Mouse (Mus musculus): ENCODE results near the gene A030005L19Rik. TPM values are rescaled to one million over a fixed set of nuclear protein-coding genes. Genes with fewer than 3 reads are reported as not detected.
"Not testable (repeated sequence)": the region's sequence is repeated elsewhere in the genome, so short reads cannot be mapped to it uniquely, and the experiment has no call there.

A030005L19Rik gene
- polyA plus RNA-seq, 1 experiment from 2014 or later = not detected

GRCm38 (mm10) chr1:82924650-82925049 lies 11.5 kb downstream of the A030005L19Rik start, which contains the start of gene A030014E15Rik:
A030014E15Rik (plus strand) TSS chr1:82924917.
- DNase-seq (ENCODE audit: low spot score) = no peak
- H3K9ac ChIP-seq (ENCODE audit: low read depth, low read length) = no peak within 1 kb of the TSS

DNA sequence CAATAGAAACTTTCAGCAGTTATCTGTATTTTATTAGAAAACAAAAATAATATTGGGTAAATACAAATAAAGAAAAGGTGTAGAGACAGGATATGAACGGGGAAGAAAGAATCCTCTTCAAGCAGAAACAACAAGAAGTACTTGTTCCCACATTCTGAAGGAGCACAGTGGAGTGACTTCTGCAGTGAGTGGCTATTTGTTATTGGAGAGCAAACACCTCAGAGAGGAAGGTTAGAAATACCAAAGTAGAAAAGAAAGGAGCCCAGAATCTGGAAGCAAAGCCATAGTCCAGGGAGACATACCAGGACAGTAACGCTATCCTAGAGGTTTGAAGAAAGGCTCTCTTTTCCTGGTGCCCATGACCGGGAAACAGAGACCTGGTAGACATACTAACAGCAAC lies 17.4 kb downstream of the A030005L19Rik start:
- WGBS = 78% methylated on average over 2 of the region's 3 CpGs
- H3K36me3 ChIP-seq (ENCODE audit: control insufficient read depth, insufficient read depth, low read length); H3K4me3 ChIP-seq (ENCODE audit: low read depth, low read length); ATAC-seq (replicated peaks; ENCODE audit: low FRiP score); H3K9ac ChIP-seq (ENCODE audit: low read depth, low read length); DNase-seq (ENCODE audit: low spot score); H3K27me3 ChIP-seq (replicated peaks; ENCODE audit: control insufficient read depth, insufficient read depth, low read length); H3K9me3 ChIP-seq (ENCODE audit: control insufficient read depth, low read length); H3K4me2 ChIP-seq; H3K4me1 ChIP-seq (replicated peaks; ENCODE audit: control insufficient read depth, insufficient read depth, low read length); H3K27ac ChIP-seq (ENCODE audit: low read depth, low read length): not testable (repeated sequence)

More at GRCm38 (mm10) chr1:82924650-82925049, 11.5 kb downstream of the A030005L19Rik start, which contains the start of gene A030014E15Rik:
- H3K27ac ChIP-seq (ENCODE audit: low read depth, low read length) = no peak within 1 kb of the TSS
- no peaks in the 10 kb centered on the region for H3K36me3 ChIP-seq (ENCODE audit: control insufficient read depth, insufficient read depth, low read length)
- no peaks in the 10 kb centered on the region; the same call in 1 of the 2 replicates for H3K27me3 ChIP-seq (replicated peaks; ENCODE audit: control insufficient read depth, insufficient read depth, low read length)
- WGBS = 84% methylated on average over 6 of the region's 6 CpGs
- no peaks in the 10 kb centered on the region for H3K9me3 ChIP-seq (ENCODE audit: control insufficient read depth, low read length)
- H3K4me3 ChIP-seq (ENCODE audit: low read depth, low read length) = no peak within 1 kb of the TSS
- no peak within 1 kb of the TSS for H3K4me2 ChIP-seq
- no peaks in the 10 kb centered on the region for H3K4me1 ChIP-seq (replicated peaks; ENCODE audit: control insufficient read depth, insufficient read depth, low read length)
- ATAC-seq (replicated peaks; ENCODE audit: low FRiP score) = no peak

GRCm38 (mm10) chr1:82931326-82931725 lies 18.2 kb downstream of the A030005L19Rik start, which contains the start of gene Gm6217:
Gm6217 (minus strand) TSS chr1:82931399.
- ATAC-seq (replicated peaks; ENCODE audit: low FRiP score); H3K27ac ChIP-seq (ENCODE audit: low read depth, low read length); H3K4me1 ChIP-seq (replicated peaks; ENCODE audit: control insufficient read depth, insufficient read depth, low read length); DNase-seq (ENCODE audit: low spot score); H3K36me3 ChIP-seq (ENCODE audit: control insufficient read depth, insufficient read depth, low read length); H3K4me2 ChIP-seq; H3K4me3 ChIP-seq (ENCODE audit: low read depth, low read length); H3K27me3 ChIP-seq (replicated peaks; ENCODE audit: control insufficient read depth, insufficient read depth, low read length); H3K9ac ChIP-seq (ENCODE audit: low read depth, low read length); H3K9me3 ChIP-seq (ENCODE audit: control insufficient read depth, low read length): not testable (repeated sequence)
- WGBS = no CpG with 5 or more reads among the region's 6 CpGs

DNA sequence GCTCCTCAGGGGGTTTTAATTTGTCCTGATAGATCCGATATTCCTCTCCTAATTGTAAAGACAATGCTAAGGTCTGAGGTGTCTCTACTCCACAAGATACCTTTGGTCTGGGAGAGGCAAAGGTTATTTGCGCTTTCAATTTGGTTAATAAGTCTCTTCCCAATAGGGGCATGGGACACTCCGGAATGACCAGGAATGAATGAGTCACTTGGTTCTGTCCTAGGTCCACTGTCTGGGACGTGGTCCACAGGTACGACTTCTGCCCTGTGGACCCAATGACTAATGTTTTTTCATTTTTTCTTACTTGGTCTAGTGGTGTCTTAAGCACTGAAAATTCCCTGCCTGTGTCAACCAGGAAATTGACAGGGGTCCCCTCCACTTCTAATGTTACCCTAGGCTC lies 25.5 kb downstream of the A030005L19Rik start:
- no peak overlapping the region for H3K4me2 ChIP-seq
- no peak for DNase-seq (ENCODE audit: low spot score)

GRCm38 (mm10) chr1:82942505-82942904 lies 29.4 kb downstream of the A030005L19Rik start:
- ATAC-seq (replicated peaks; ENCODE audit: low FRiP score); DNase-seq (ENCODE audit: low spot score): not testable (repeated sequence)
- 78% methylated on average over 1 of the region's 2 CpGs for WGBS

More for the DNA sequence above, 25.5 kb downstream of the A030005L19Rik start:
- no peaks in the 10 kb centered on the region for H3K36me3 ChIP-seq (ENCODE audit: control insufficient read depth, insufficient read depth, low read length)
- H3K27me3 ChIP-seq (replicated peaks; ENCODE audit: control insufficient read depth, insufficient read depth, low read length) = no peaks in the 10 kb centered on the region
- no peaks in the 10 kb centered on the region for H3K4me1 ChIP-seq (replicated peaks; ENCODE audit: control insufficient read depth, insufficient read depth, low read length)
- 88% methylated on average over 5 of the region's 5 CpGs for WGBS
- no peak overlapping the region for H3K27ac ChIP-seq (ENCODE audit: low read depth, low read length)
- no peak overlapping the region for H3K4me3 ChIP-seq (ENCODE audit: low read depth, low read length)
- peaks cover 5% of the 10 kb centered on the region; the same call in 1 of the 2 replicates for H3K9me3 ChIP-seq (ENCODE audit: control insufficient read depth, low read length)
- no peak for ATAC-seq (replicated peaks; ENCODE audit: low FRiP score)
- no peak overlapping the region for H3K9ac ChIP-seq (ENCODE audit: low read depth, low read length)

DNA sequence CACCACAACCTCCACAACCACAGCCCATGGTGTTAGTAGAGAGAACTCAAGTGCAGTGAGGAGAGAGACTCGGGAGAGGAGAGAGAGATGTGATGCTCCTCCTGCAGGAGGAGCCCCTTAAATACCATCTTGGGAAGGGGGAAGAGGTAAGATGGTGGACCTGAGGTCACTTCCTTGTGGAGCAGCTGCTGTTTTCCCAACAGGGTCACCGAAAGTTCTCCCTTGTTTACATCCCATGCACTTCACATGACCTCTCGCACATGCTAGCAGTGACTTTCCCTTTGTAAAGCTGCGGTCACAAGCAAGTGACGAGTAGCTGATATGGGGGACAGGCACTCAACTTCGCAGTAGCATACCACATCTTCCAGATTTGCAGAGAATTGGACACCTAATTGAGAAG lies 30.2 kb downstream of the A030005L19Rik start, which contains the start of gene A030003K21Rik:
Gene A030003K21Rik, minus strand, starts transcription at position 94 of the 400 bp plus-strand sequence.
- H3K27me3 ChIP-seq (replicated peaks; ENCODE audit: control insufficient read depth, insufficient read depth, low read length); DNase-seq (ENCODE audit: low spot score): not testable (repeated sequence)
- WGBS = no CpG with 5 or more reads among the region's 6 CpGs

More at GRCm38 (mm10) chr1:82942505-82942904, 29.4 kb downstream of the A030005L19Rik start:
- H3K9ac ChIP-seq (ENCODE audit: low read depth, low read length); H3K27me3 ChIP-seq (replicated peaks; ENCODE audit: control insufficient read depth, insufficient read depth, low read length); H3K36me3 ChIP-seq (ENCODE audit: control insufficient read depth, insufficient read depth, low read length); H3K4me1 ChIP-seq (replicated peaks; ENCODE audit: control insufficient read depth, insufficient read depth, low read length); H3K27ac ChIP-seq (ENCODE audit: low read depth, low read length); H3K4me3 ChIP-seq (ENCODE audit: low read depth, low read length); H3K4me2 ChIP-seq; H3K9me3 ChIP-seq (ENCODE audit: control insufficient read depth, low read length): not testable (repeated sequence)

GRCm38 (mm10) chr1:82946029-82946428 lies 32.9 kb downstream of the A030005L19Rik start:
- not testable (repeated sequence) for H3K4me3 ChIP-seq (ENCODE audit: low read depth, low read length); DNase-seq (ENCODE audit: low spot score); H3K27me3 ChIP-seq (replicated peaks; ENCODE audit: control insufficient read depth, insufficient read depth, low read length); H3K9ac ChIP-seq (ENCODE audit: low read depth, low read length); H3K4me2 ChIP-seq; ATAC-seq (replicated peaks; ENCODE audit: low FRiP score); H3K36me3 ChIP-seq (ENCODE audit: control insufficient read depth, insufficient read depth, low read length); H3K9me3 ChIP-seq (ENCODE audit: control insufficient read depth, low read length); H3K27ac ChIP-seq (ENCODE audit: low read depth, low read length); H3K4me1 ChIP-seq (replicated peaks; ENCODE audit: control insufficient read depth, insufficient read depth, low read length)
- 91% methylated on average over 2 of the region's 2 CpGs for WGBS

More for the DNA sequence above, 30.2 kb downstream of the A030005L19Rik start, which contains the start of gene A030003K21Rik:
- not testable (repeated sequence) for H3K4me2 ChIP-seq; H3K4me1 ChIP-seq (replicated peaks; ENCODE audit: control insufficient read depth, insufficient read depth, low read length); H3K9me3 ChIP-seq (ENCODE audit: control insufficient read depth, low read length); H3K36me3 ChIP-seq (ENCODE audit: control insufficient read depth, insufficient read depth, low read length); H3K9ac ChIP-seq (ENCODE audit: low read depth, low read length); H3K4me3 ChIP-seq (ENCODE audit: low read depth, low read length); H3K27ac ChIP-seq (ENCODE audit: low read depth, low read length); ATAC-seq (replicated peaks; ENCODE audit: low FRiP score)

DNA sequence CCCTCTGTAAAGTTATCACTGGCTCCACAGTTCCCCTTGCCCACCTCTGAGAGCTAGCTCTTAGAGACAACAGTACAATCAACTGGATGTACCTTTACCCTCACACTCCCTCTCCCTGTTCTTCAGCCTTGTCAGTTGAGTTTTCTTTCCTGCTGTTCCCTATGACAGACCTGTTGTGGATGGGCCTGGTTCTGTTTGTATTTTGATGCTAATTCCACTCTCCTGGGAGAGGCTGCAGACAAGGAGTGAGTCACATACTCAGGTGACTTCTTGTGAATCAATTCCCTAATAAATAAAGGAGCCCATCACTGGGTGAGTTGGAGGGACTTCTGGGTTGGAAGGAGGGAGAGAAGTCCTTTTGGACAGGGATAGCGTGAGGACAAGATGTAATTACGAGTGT lies 35.5 kb downstream of the A030005L19Rik start:
- H3K4me2 ChIP-seq = no peak overlapping the region
- no peak for ATAC-seq (replicated peaks; ENCODE audit: low FRiP score)
- no peaks in the 10 kb centered on the region for H3K9me3 ChIP-seq (ENCODE audit: control insufficient read depth, low read length)
- H3K27ac ChIP-seq (ENCODE audit: low read depth, low read length) = no peak overlapping the region
- 86% methylated on average over 2 of the region's 2 CpGs for WGBS
- no peaks in the 10 kb centered on the region for H3K27me3 ChIP-seq (replicated peaks; ENCODE audit: control insufficient read depth, insufficient read depth, low read length)
- H3K9ac ChIP-seq (ENCODE audit: low read depth, low read length) = no peak overlapping the region
- H3K4me3 ChIP-seq (ENCODE audit: low read depth, low read length) = no peak overlapping the region
- H3K36me3 ChIP-seq (ENCODE audit: control insufficient read depth, insufficient read depth, low read length) = no peaks in the 10 kb centered on the region
- no peak for DNase-seq (ENCODE audit: low spot score)
- no peaks in the 10 kb centered on the region for H3K4me1 ChIP-seq (replicated peaks; ENCODE audit: control insufficient read depth, insufficient read depth, low read length)

DNA sequence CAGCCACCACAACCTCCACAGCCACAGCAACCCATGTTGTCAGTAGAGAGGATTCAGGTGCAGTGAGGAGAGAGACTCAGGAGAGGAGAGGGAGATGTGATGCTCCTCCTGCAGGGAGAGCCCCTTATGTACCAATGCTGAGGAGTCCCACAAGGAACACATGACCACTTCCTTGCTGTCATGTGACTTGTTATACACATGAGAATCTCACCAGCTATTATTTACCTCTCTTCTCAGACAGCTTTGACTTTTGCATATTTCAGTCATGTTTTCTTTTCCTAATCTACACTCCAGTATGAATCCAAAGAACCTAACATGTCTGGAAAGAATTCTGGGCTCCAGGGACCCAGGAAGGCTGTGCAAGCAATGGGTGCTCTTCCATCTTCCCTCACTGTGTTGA lies 42.8 kb downstream of the A030005L19Rik start, which contains the start of gene Gm7544:
Gene Gm7544, minus strand, starts transcription at position 101 of the 400 bp plus-strand sequence.
- ATAC-seq (replicated peaks; ENCODE audit: low FRiP score); H3K4me3 ChIP-seq (ENCODE audit: low read depth, low read length); H3K36me3 ChIP-seq (ENCODE audit: control insufficient read depth, insufficient read depth, low read length); H3K9ac ChIP-seq (ENCODE audit: low read depth, low read length); DNase-seq (ENCODE audit: low spot score); H3K4me2 ChIP-seq; H3K27me3 ChIP-seq (replicated peaks; ENCODE audit: control insufficient read depth, insufficient read depth, low read length); H3K9me3 ChIP-seq (ENCODE audit: control insufficient read depth, low read length); H3K4me1 ChIP-seq (replicated peaks; ENCODE audit: control insufficient read depth, insufficient read depth, low read length); H3K27ac ChIP-seq (ENCODE audit: low read depth, low read length): not testable (repeated sequence)

Data from liver, embryonic 11.5 days (tissue).